Mouse (Mus musculus) heart, embryonic 13.5 days (tissue): ENCODE results near the gene Snn. TPM values are rescaled to one million over a fixed set of nuclear protein-coding genes. Genes with fewer than 3 reads are reported as not detected.

Source experiments
- ATAC-seq: fragments of 200-750 bp; cut with Nextera tagmentation; 2 replicates; pipeline ENCODE4 v1.8.0; 2017; ENCODE audit warnings: moderate TSS enrichment; ENCODE audit not compliant: insufficient number of reproducible peaks, low FRiP score, low TSS enrichment; ENCODE audit errors: extremely low read depth
- H3K27ac ChIP-seq: fragments of 300-500 bp; sonication (generic); replicated peaks from 2 replicates; pipeline ENCODE4 v1.5.1; 2015; ENCODE audit warnings: moderate library complexity, mild to moderate bottlenecking, inconsistent platforms
- H3K27me3 ChIP-seq: fragments of 300-500 bp; sonication (generic); replicated peaks from 2 replicates; pipeline ENCODE4 v1.6.1; 2015; ENCODE audit warnings: mild to moderate bottlenecking, inconsistent platforms
- H3K36me3 ChIP-seq: fragments of 300-500 bp; sonication (generic); 2 replicates; pipeline ENCODE4 v1.6.1; 2015; ENCODE audit warnings: mild to moderate bottlenecking, inconsistent platforms
- H3K4me1 ChIP-seq: fragments of 300-500 bp; sonication (generic); 2 replicates; pipeline ENCODE4 v1.6.1; 2015; ENCODE audit warnings: inconsistent platforms
- H3K4me2 ChIP-seq: fragments of 300-500 bp; sonication (generic); 2 replicates; pipeline ENCODE4 v1.6.1; 2015; ENCODE audit warnings: inconsistent platforms, mild to moderate bottlenecking, moderate library complexity
- H3K4me3 ChIP-seq: fragments of 300-500 bp; sonication (generic); 2 replicates; pipeline ENCODE4 v1.5.1; 2015; ENCODE audit warnings: moderate library complexity, mild to moderate bottlenecking, inconsistent platforms
- H3K9ac ChIP-seq: fragments of 300-500 bp; sonication (generic); 2 replicates; pipeline ENCODE4 v1.6.1; 2015; ENCODE audit warnings: inconsistent platforms, mild to moderate bottlenecking, moderate library complexity
- H3K9me3 ChIP-seq: fragments of 300-500 bp; sonication (generic); 2 replicates; pipeline ENCODE4 v1.6.1; 2016; ENCODE audit warnings: inconsistent platforms
- WGBS: fragments of 180-500 bp; shearing (Covaris S2); methylation state at CpG from one replicate; pipeline ENCODE4 v1.1.7; 2015; ENCODE audit warnings: mixed read lengths; 5-methylcytosine and 5-hydroxymethylcytosine counted together
- polyA plus RNA-seq: library from polyadenylated mRNA; unstranded; fragments of >200 nt; fragmentation: Nextera tagmentation; extraction: Ambion mirVana; gene quantifications from 2 replicates; pipeline ENCODE4 v1.2.1, GENCODE M21; 2015

Gene Snn
- polyA plus RNA-seq, 1 experiment from 2014 or later = 40.1 TPM

DNA sequence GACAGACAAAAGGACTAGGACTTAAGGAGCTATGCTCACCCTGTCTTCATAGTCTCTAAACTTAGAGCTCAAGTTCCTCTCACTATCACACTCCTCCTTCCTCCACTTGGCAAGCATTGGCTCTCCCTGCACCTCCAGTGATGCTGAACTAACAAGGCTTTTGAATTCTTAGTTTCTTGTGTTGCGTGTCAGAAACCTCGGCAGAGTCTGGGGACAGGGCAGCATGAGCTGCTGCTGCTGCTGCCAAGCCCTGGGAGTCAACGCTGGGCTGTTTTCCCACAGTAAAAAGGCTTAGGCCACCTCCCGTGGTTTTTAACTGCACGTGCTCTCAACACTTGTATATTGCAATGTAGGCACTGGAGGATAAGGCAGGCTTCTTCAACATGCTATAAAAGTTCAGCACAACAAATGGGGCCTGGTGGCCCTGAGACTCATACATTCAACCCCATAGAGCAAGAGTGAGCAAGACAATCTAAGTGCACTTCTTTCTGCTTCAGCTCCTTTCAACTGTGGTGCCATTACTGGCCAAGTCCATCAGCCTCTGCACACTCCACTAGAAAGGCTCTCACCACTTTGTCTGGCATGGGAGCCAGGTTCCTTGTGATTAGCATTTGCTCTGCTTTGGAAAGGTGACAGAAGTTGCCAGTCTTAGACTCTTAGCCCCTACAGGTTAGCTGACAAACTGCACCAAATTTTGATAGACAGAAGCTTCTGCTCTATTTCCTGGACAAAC, 26.3 kb downstream of the Snn start:
- no peaks in the 10 kb centered on the region for H3K27me3 ChIP-seq
- ATAC-seq = no peak
- no peak overlapping the region for H3K9ac ChIP-seq
- no peak overlapping the region for H3K4me3 ChIP-seq
- WGBS = 83% methylated on average over 5 of the region's 5 CpGs
- H3K4me2 ChIP-seq = no peak overlapping the region
- peaks cover 8% of the 10 kb centered on the region for H3K4me1 ChIP-seq
- H3K9me3 ChIP-seq = no peaks in the 10 kb centered on the region
- peaks cover 96% of the 10 kb centered on the region for H3K36me3 ChIP-seq
- H3K27ac ChIP-seq = no peak overlapping the region

GRCm38 (mm10) chr16:11090836-11091570, 30.3 kb downstream of the Snn start:
- Histone ChIP-seq H3K9ac (no peak overlapping the region; the same call in 1 of the 2 replicates), H3K27ac (peak overlapping the region; percentile 73), H3K4me3 (no peak overlapping the region), H3K36me3 (peaks cover 84% of the 10 kb centered on the region), H3K4me2 (no peak overlapping the region), H3K4me1 (peaks cover 30% of the 10 kb centered on the region), H3K27me3 (no peaks in the 10 kb centered on the region), H3K9me3 (no peaks in the 10 kb centered on the region)
- 79% methylated on average over 10 of the region's 10 CpGs for WGBS
- ATAC-seq = no peak

- Histone ChIP-seq H3K4me3 (no peak overlapping the region), H3K27ac (peak overlapping the region; percentile 73), H3K4me2 (peak overlapping the region; percentile 4; the same call in 1 of the 2 replicates), H3K9ac (no peak overlapping the region), H3K4me1 (peaks cover 30% of the 10 kb centered on the region), H3K27me3 (no peaks in the 10 kb centered on the region), H3K36me3 (peaks cover 82% of the 10 kb centered on the region), H3K9me3 (no peaks in the 10 kb centered on the region)
- ATAC-seq = no peak
- 40% methylated on average over 4 of the region's 4 CpGs for WGBS
Measured at GRCm38 (mm10) chr16:11092061-11092460, 31.3 kb downstream of the Snn start.

DNA sequence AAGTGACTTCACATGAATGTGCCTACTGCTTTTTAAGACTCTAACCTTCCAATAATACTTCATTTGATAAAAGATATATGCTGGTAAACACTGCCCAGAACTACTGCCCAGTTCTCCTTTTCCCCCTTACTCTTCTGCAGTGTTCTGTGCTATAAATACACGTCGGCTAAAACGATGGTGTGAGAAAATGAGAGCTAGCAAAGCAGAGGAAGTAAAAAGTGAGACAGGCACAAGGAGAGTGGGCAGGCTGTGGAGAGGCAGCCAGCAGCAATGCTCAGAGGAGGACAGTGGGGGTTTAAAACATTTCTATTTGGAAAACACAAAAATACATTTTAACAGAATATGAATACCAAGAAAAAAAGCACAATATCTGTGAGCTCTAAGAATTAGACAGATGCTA, 31.8 kb downstream of the Snn start:
- WGBS = 26% methylated on average over 3 of the region's 3 CpGs
- no peak for ATAC-seq
- H3K4me1 ChIP-seq = peaks cover 30% of the 10 kb centered on the region
- H3K27ac ChIP-seq = peak overlapping the region; percentile 73
- peak overlapping the region; percentile 4; the same call in 1 of the 2 replicates for H3K4me2 ChIP-seq
- no peak overlapping the region for H3K4me3 ChIP-seq
- H3K36me3 ChIP-seq = peaks cover 78% of the 10 kb centered on the region
- no peaks in the 10 kb centered on the region for H3K9me3 ChIP-seq
- H3K27me3 ChIP-seq = no peaks in the 10 kb centered on the region
- 0 out of 2 replicates have a peak overlapping the region, but pooled peaks have one; percentile 34 for H3K9ac ChIP-seq

DNA sequence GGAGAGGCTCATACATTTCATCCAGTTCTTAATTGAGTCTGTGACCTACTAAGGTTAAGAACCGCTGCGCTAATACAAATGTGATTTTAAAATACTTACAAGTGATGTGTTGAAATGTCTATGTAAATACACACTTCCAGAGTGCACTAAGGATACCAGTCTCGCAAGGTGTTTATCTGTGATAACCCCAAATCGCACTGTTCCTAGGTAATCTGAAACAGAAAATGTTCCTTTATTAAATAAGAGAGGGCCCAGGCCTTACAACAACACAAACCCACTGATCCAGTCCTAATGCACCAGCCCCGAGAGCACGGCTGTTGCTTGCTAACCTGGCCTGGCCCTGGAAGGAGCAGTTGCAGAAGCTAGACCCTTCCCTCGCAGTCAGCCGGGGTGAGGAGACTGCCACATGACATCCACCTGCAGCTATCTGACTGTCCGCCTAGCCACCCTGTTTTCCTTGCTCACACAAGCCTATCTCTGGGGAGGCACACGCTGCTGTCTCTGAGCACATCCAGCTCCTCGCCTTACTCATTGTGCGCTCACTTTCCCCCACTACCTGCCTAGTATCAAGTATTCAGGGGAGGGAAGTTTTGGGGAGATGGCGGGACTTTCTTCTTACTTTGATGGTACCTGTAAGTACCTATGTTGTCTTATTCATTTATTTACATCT, 33.1 kb downstream of the Snn start:
- ATAC-seq = no peak
- WGBS = 79% methylated on average over 13 of the region's 13 CpGs
- Histone ChIP-seq H3K9ac (no peak overlapping the region), H3K9me3 (no peaks in the 10 kb centered on the region), H3K36me3 (peaks cover 68% of the 10 kb centered on the region), H3K27me3 (no peaks in the 10 kb centered on the region), H3K27ac (peak overlapping the region; percentile 73; the same call in 1 of the 2 replicates), H3K4me2 (no peak overlapping the region), H3K4me3 (no peak overlapping the region), H3K4me1 (peaks cover 37% of the 10 kb centered on the region)

GRCm38 (mm10) chr16:11097301-11097700, 36.6 kb downstream of the Snn start:
- Histone ChIP-seq H3K9ac (no peak overlapping the region), H3K4me2 (no peak overlapping the region), H3K4me3 (no peak overlapping the region), H3K4me1 (peaks cover 28% of the 10 kb centered on the region), H3K36me3 (peaks cover 68% of the 10 kb centered on the region), H3K27ac (no peak overlapping the region), H3K9me3 (no peaks in the 10 kb centered on the region), H3K27me3 (no peaks in the 10 kb centered on the region)
- ATAC-seq = no peak
- 89% methylated on average over 3 of the region's 3 CpGs for WGBS

DNA sequence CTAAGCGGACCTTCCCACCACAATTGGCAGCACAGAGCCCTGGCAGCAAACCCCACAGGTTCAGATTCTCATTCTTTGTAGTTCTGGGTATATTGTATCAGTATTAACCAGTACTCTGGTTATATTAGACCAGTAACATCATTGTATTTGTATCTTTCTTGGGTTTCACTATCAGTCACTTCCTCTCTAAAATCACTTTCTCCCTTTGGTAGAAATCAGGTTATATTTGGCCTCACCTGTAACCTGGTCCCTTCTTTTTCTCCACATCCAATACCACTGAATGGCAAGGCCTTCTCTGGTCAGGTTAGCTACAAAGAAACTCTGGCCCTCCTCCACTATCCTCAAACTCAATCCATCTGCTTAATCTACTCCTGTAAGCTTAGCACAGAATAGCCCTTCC, 44.2 kb downstream of the Snn start:
- no peak for ATAC-seq
- no peaks in the 10 kb centered on the region for H3K27me3 ChIP-seq
- H3K4me2 ChIP-seq = no peak overlapping the region
- no peak overlapping the region for H3K27ac ChIP-seq
- H3K9ac ChIP-seq = no peak overlapping the region
- peaks cover 75% of the 10 kb centered on the region for H3K36me3 ChIP-seq
- H3K4me3 ChIP-seq = no peak overlapping the region
- no peaks in the 10 kb centered on the region for H3K4me1 ChIP-seq
- no peaks in the 10 kb centered on the region for H3K9me3 ChIP-seq
- 83% methylated on average over 1 of the region's 1 CpGs for whole genome bisulfite sequencing

DNA sequence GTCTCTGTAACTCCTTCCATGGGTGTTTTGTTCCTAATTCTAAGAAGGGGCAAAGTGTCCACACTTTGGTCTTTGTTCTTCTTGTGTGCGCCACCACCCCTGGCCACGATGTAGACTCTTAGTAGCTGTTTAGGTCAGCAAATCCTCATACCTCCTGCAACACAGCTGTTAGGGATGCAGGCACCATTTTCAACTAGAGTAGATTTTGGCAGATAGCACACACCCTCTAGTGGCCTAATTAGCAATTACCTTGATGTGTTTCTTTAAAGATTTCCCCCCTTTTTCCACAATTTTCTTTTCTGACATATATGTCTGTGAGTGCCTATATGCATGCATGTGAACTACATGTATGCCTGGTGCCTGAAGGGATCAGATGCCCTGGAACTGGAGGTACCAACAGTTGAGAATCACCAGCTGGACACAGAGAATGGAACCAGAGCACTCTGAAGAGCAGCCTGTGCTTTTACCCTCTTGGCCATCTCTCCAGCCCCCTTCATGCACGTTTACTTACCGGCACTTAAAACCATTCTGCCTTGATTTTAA, 48.5 kb downstream of the Snn start:
- no peak overlapping the region for H3K27ac ChIP-seq
- WGBS = 71% methylated on average over 4 of the region's 4 CpGs

GRCm38 (mm10) chr16:11122625-11123024, 61.9 kb downstream of the Snn start:
- Histone ChIP-seq H3K4me3 (no peak overlapping the region), H3K4me1 (peaks cover 2% of the 10 kb centered on the region; the same call in 1 of the 2 replicates), H3K4me2 (no peak overlapping the region), H3K27ac (no peak overlapping the region), H3K36me3 (peaks cover 79% of the 10 kb centered on the region), H3K9me3 (no peaks in the 10 kb centered on the region), H3K9ac (no peak overlapping the region), H3K27me3 (no peaks in the 10 kb centered on the region)
- ATAC-seq = no peak
- 96% methylated on average over 2 of the region's 2 CpGs for WGBS

More for the DNA sequence above, 48.5 kb downstream of the Snn start:
- Histone ChIP-seq H3K4me1 (no peaks in the 10 kb centered on the region), H3K9ac (no peak overlapping the region), H3K36me3 (peaks cover 52% of the 10 kb centered on the region), H3K9me3 (no peaks in the 10 kb centered on the region), H3K4me2 (no peak overlapping the region), H3K27me3 (no peaks in the 10 kb centered on the region), H3K4me3 (no peak overlapping the region)
- no peak for ATAC-seq

GRCm38 (mm10) chr16:11124110-11124509, 63.4 kb downstream of the Snn start:
- WGBS = 94% methylated on average over 1 of the region's 1 CpGs
- no peak for ATAC-seq
- Histone ChIP-seq H3K27me3 (no peaks in the 10 kb centered on the region), H3K4me2 (no peak overlapping the region), H3K9ac (no peak overlapping the region), H3K27ac (no peak overlapping the region), H3K4me1 (no peaks in the 10 kb centered on the region), H3K4me3 (no peak overlapping the region), H3K36me3 (peaks cover 78% of the 10 kb centered on the region), H3K9me3 (no peaks in the 10 kb centered on the region)
